Mouse (Mus musculus) left cerebral cortex, adult 6 months (tissue): ENCODE measurements around the gene Lgals2. TPM values are rescaled to one million over a fixed set of nuclear protein-coding genes. Genes with fewer than 3 reads are reported as not detected.

Experiments
- long read RNA-seq, 2 experiments: library from polyadenylated mRNA; unstranded; transcript quantifications; one replicate each; pipeline ENCODE4 v2.0.0; 2019 to 2020
- polyA plus RNA-seq: library from polyadenylated mRNA; unstranded; fragments of <200 nt; fragmentation: Nextera tagmentation; gene quantifications from 2 replicates; pipeline ENCODE4 v1.2.3, GENCODE M21; 2021

Lgals2 gene
- polyA plus RNA-seq: 0.36 and 0.77 TPM in 2 replicates
- long read RNA-seq, experiment 1: 0 reads
- long read RNA-seq, experiment 2: 0 reads

GRCm38 (mm10) chr15:78855303-78855965 is at the start of gene Lgals2:
Gene Lgals2, minus strand, starts transcription at chr15:78855529.

GRCm38 (mm10) chr15:78899740-78900584 is 44.6 kb upstream of the Lgals2 start, which contains the start of gene Sh3bp1:
Gene Sh3bp1, plus strand, starts transcription at chr15:78899768.

GRCm38 (mm10) chr15:78899409-78899739 is 44.0 kb upstream of the Lgals2 start, which contains the start of gene Gm49510:
Gene Gm49510, plus strand, starts transcription at chr15:78899667.

GRCm38 (mm10) chr15:78876991-78877809 is 21.9 kb upstream of the Lgals2 start, which contains the start of gene Gga1:
Gene Gga1, plus strand, starts transcription at chr15:78877190.

GRCm38 (mm10) chr15:78842371-78843163 is 12.8 kb downstream of the Lgals2 start, which contains the start of gene Cdc42ep1:
Gene Cdc42ep1, plus strand, starts transcription at chr15:78842624.

GRCm38 (mm10) chr15:78802776-78803391 is 52.4 kb downstream of the Lgals2 start, which contains the start of gene Card10:
Gene Card10, minus strand, starts transcription at chr15:78803042.

Other genes starting within 250 kb of the Lgals2 start
- gene Elfn2, start 136.8 kb downstream of the Lgals2 start, polyA plus RNA-seq: 8.0 and 9.8 TPM in 2 replicates
- 2.3 and 4.0 TPM in 2 replicates for gene Mfng, start 82.1 kb downstream of the Lgals2 start, polyA plus RNA-seq
- gene Card10, start 52.5 kb downstream of the Lgals2 start, polyA plus RNA-seq: 0.65 and 1.0 TPM in 2 replicates
- 16.2 and 25.4 TPM in 2 replicates for gene Cdc42ep1, start 12.9 kb downstream of the Lgals2 start, polyA plus RNA-seq
- 5.6 and 30.0 TPM in 2 replicates for gene Gga1, start 21.7 kb upstream of the Lgals2 start, polyA plus RNA-seq
- 0.13 and 0.29 TPM in 2 replicates for gene Gm49510, start 44.1 kb upstream of the Lgals2 start, polyA plus RNA-seq
- gene Sh3bp1, start 44.2 kb upstream of the Lgals2 start, polyA plus RNA-seq: 3.0 and 5.8 TPM in 2 replicates
- 65.2 and 218 TPM in 2 replicates for gene Pdxp, start 58.4 kb upstream of the Lgals2 start, polyA plus RNA-seq
- gene Lgals1, start 71.2 kb upstream of the Lgals2 start, polyA plus RNA-seq: 87.8 and 99.7 TPM in 2 replicates
- 51.6 and 60.7 TPM in 2 replicates for gene Nol12, start 79.4 kb upstream of the Lgals2 start, polyA plus RNA-seq
- gene Triobp, start 92.2 kb upstream of the Lgals2 start, polyA plus RNA-seq: 3.9 and 5.3 TPM in 2 replicates
- 61.5 and 63.8 TPM in 2 replicates for gene H1f0, start 172.9 kb upstream of the Lgals2 start, polyA plus RNA-seq
- 0.16 and 0.34 TPM in 2 replicates for gene Galr3, start 186.4 kb upstream of the Lgals2 start, polyA plus RNA-seq
- gene Ankrd54, start 207.4 kb upstream of the Lgals2 start, polyA plus RNA-seq: 22.1 and 28.1 TPM in 2 replicates
- 90.8 and 101 TPM in 2 replicates for gene Eif3l, start 219.7 kb upstream of the Lgals2 start, polyA plus RNA-seq